Mouse (Mus musculus) ES-E14 (cell line): ENCODE measurements around the gene Ptprm. TPM values are rescaled to one million over a fixed set of nuclear protein-coding genes. Genes with fewer than 3 reads are reported as not detected.
A peak's percentile ranks its signal among the peaks of the same experiment; 100 is the strongest.

Experiments used
- DNase-seq: peaks from one replicate; pipeline ENCODE4 v3.0.0-alpha.2; 2013; ENCODE audit warnings: low read depth, low spot score
- H3K27ac ChIP-seq: 2 replicates; pipeline ENCODE4 v1.5.1; 2012; ENCODE audit warnings: low read depth, mild to moderate bottlenecking, low read length, moderate library complexity, mixed read lengths; ENCODE audit not compliant: poor library complexity, insufficient read depth, severe bottlenecking
- H3K36me3 ChIP-seq: 2 replicates; pipeline ENCODE4 v1.6.1; 2012; ENCODE audit warnings: mild to moderate bottlenecking, low read length, moderate library complexity, mixed read lengths; ENCODE audit not compliant: control insufficient read depth, poor library complexity, insufficient read depth, severe bottlenecking
- H3K4me1 ChIP-seq, 2 experiments: fragments of 150-350 bp in 1 of 2; sonication (generic) in 1 of 2; 2 replicates each; pipeline ENCODE4 v1.6.1; 2012; ENCODE audit warnings: low read length in 2 of 2, mild to moderate bottlenecking in 1 of 2, mixed read lengths in 1 of 2; ENCODE audit not compliant: control insufficient read depth in 2 of 2, insufficient read depth in 2 of 2, poor library complexity in 1 of 2
- H3K4me3 ChIP-seq, 2 experiments: fragments of 150-350 bp in 1 of 2; sonication (generic) in 1 of 2; 2 replicates each; pipeline ENCODE4 v1.5.1; 2012; ENCODE audit warnings: low read length in 2 of 2, low read depth in 1 of 2, mild to moderate bottlenecking in 1 of 2, mixed read lengths in 1 of 2; ENCODE audit not compliant: insufficient read depth in 1 of 2, poor library complexity in 1 of 2, severe bottlenecking in 1 of 2
- H3K9ac ChIP-seq: 2 replicates; pipeline ENCODE4 v1.6.1; 2012; ENCODE audit warnings: low read depth, mild to moderate bottlenecking, low read length, mixed read lengths; ENCODE audit not compliant: poor library complexity, insufficient read depth, severe bottlenecking
- H3K9me3 ChIP-seq: fragments of 150-350 bp; sonication (generic); 2 replicates; pipeline ENCODE4 v1.6.1; 2012; ENCODE audit warnings: low read depth, mild to moderate bottlenecking, low read length; ENCODE audit not compliant: control insufficient read depth, insufficient read depth
- CHD2 ChIP-seq: IDR thresholded peaks from 2 replicates; pipeline ENCODE4 v1.6.1; 2014; ENCODE audit warnings: mild to moderate bottlenecking, low read depth, low read length, inconsistent platforms
- HCFC1 ChIP-seq: IDR thresholded peaks from 2 replicates; pipeline ENCODE4 v1.6.1; 2012; ENCODE audit warnings: low read length, inconsistent platforms, borderline replicate concordance; ENCODE audit not compliant: insufficient read depth
- MAFK ChIP-seq: IDR thresholded peaks from 2 replicates; pipeline ENCODE4 v1.6.1; 2014; ENCODE audit warnings: mild to moderate bottlenecking, low read depth, low read length, inconsistent platforms; ENCODE audit not compliant: insufficient read depth
- ZC3H11A ChIP-seq: IDR thresholded peaks from 2 replicates; pipeline ENCODE4 v1.6.1; 2012; ENCODE audit warnings: low read depth, mild to moderate bottlenecking, inconsistent platforms, low read length, borderline replicate concordance
- ZNF384 ChIP-seq: IDR thresholded peaks from 2 replicates; pipeline ENCODE4 v1.6.1; 2012; ENCODE audit warnings: low read depth, low read length, inconsistent platforms
- in situ Hi-C, 2 experiments: fragments of 600-800 bp; cut with MboI; formaldehyde crosslinking; loops; one replicate each; pipeline ENCODE4 v1.15.1; 2025; ENCODE audit warnings: low sequenced_read_pairs in 2 of 2, inconsistent platforms in 1 of 2; ENCODE audit not compliant: unreplicated experiment in 2 of 2
- total RNA-seq: library from RNA; depleted of rRNA; stranded (reverse); fragments of 300-350 nt; gene quantifications from 2 replicates; pipeline ENCODE4 v1.2.3, GENCODE M21; 2012

Ptprm gene
- total RNA-seq, 1 experiment: 2.9 TPM

GRCm38 (mm10) chr17:66736450-66736849 lies 617.8 kb downstream of the Ptprm start:
- in situ Hi-C loops: no loop called here
- Histone ChIP-seq H3K4me1 (no peaks in the 10 kb centered on the region), H3K9ac (no peak overlapping the region), H3K4me3 (no peak overlapping the region), H3K36me3 (no peaks in the 10 kb centered on the region), H3K27ac (no peak overlapping the region), H3K9me3 (no peaks in the 10 kb centered on the region)
- no peak for DNase-seq
- no peak for TF ChIP-seq ZC3H11A
- TF ChIP-seq HCFC1: no peak
- TF ChIP-seq ZNF384: no peak
- no peak for TF ChIP-seq MAFK

- H3K4me1 ChIP-seq: no peaks in the 10 kb centered on the region
- no peak for DNase-seq
- no peaks in the 10 kb centered on the region for H3K36me3 ChIP-seq
- no peak overlapping the region for H3K9ac ChIP-seq
- in situ Hi-C loops: no loop called here
- no peak overlapping the region for H3K4me3 ChIP-seq
- no peak for TF ChIP-seq CHD2
- TF ChIP-seq ZNF384: no peak
- no peak for TF ChIP-seq HCFC1
- TF ChIP-seq ZC3H11A: no peak
- TF ChIP-seq MAFK: no peak
- no peak overlapping the region for H3K27ac ChIP-seq
- no peaks in the 10 kb centered on the region for H3K9me3 ChIP-seq
Observed at GRCm38 (mm10) chr17:66733541-66733940, 620.7 kb downstream of the Ptprm start.

DNA sequence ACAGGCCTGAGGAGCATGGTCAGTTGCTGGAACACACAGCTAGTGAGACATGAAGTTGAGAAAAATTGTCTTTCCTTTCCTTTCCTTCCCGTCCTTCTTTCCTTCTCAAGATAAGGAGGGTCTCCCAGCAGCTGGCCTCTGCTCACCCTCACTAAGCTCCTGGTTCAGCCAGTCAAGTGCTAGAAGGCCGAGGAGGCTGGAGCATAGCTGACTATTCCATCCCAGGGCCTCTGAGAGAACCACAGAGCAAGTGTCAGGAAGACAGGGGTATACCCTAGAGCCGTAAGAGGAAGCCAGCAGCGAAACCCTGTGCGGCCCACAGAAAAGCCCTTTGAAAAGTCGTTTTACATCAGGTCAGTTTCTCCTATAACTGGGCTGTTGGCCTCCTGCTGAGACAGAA lies 624.3 kb downstream of the Ptprm start:
- Histone ChIP-seq H3K4me3 (no peak overlapping the region), H3K4me1 (no peaks in the 10 kb centered on the region), H3K9me3 (no peaks in the 10 kb centered on the region), H3K36me3 (no peaks in the 10 kb centered on the region), H3K27ac (no peak overlapping the region), H3K9ac (no peak overlapping the region)
- in situ Hi-C loops: no loop called here
- TF ChIP-seq MAFK (no peak), CHD2 (no peak), ZC3H11A (no peak), ZNF384 (no peak), HCFC1 (no peak)
- DNase-seq: no peak

GRCm38 (mm10) chr17:66720992-66721351 lies 633.3 kb downstream of the Ptprm start:
- Histone ChIP-seq H3K27ac (no peak overlapping the region), H3K36me3 (no peaks in the 10 kb centered on the region), H3K9me3 (no peaks in the 10 kb centered on the region), H3K4me1 (no peaks in the 10 kb centered on the region), H3K9ac (no peak overlapping the region), H3K4me3 (peak overlapping the region in 1 of 2 experiments; percentile 46; a peak in 2 of 4 replicates)
- no peak for TF ChIP-seq HCFC1
- TF ChIP-seq CHD2: no peak
- no peak for TF ChIP-seq ZNF384
- no peak for TF ChIP-seq MAFK
- TF ChIP-seq ZC3H11A: no peak
- no peak for DNase-seq
- in situ Hi-C loops: no loop called here

- H3K9me3 ChIP-seq: no peaks in the 10 kb centered on the region
- TF ChIP-seq MAFK: no peak
- no peak for TF ChIP-seq ZNF384
- no peak for TF ChIP-seq CHD2
- TF ChIP-seq ZC3H11A: no peak
- TF ChIP-seq HCFC1: no peak
- peak overlapping the region; percentile 20 to 46; a peak in 3 of 4 replicates for H3K4me3 ChIP-seq
- H3K9ac ChIP-seq: no peak overlapping the region
- in situ Hi-C loops: no loop called here
- no peaks in the 10 kb centered on the region for H3K4me1 ChIP-seq
- H3K27ac ChIP-seq: no peak overlapping the region
- no peak for DNase-seq
- H3K36me3 ChIP-seq: no peaks in the 10 kb centered on the region
Observed at GRCm38 (mm10) chr17:66720200-66720991, 633.9 kb downstream of the Ptprm start.
